Mouse (Mus musculus): Measurements from ENCODE around the gene Map6.
A peak's percentile ranks its signal among the peaks of the same experiment; 100 is the strongest.

- TF ChIP-seq CTCF (IDR thresholded peaks at IDR 0.05; ENCODE audit: extremely low read depth, insufficient read depth, insufficient read length, insufficient replicate concordance), result peak; percentile 62; the same call in 1 of the 2 replicates
- TF ChIP-seq POLR2A (IDR thresholded peaks at IDR 0.05; ENCODE audit: low read depth, low read length), result no peak
Observed at GRCm38 (mm10) chr7:99249582-99249911, 17.7 kb upstream of the Map6 start.

All from spleen, adult 2 months (tissue).